In the genomic region with DNA sequence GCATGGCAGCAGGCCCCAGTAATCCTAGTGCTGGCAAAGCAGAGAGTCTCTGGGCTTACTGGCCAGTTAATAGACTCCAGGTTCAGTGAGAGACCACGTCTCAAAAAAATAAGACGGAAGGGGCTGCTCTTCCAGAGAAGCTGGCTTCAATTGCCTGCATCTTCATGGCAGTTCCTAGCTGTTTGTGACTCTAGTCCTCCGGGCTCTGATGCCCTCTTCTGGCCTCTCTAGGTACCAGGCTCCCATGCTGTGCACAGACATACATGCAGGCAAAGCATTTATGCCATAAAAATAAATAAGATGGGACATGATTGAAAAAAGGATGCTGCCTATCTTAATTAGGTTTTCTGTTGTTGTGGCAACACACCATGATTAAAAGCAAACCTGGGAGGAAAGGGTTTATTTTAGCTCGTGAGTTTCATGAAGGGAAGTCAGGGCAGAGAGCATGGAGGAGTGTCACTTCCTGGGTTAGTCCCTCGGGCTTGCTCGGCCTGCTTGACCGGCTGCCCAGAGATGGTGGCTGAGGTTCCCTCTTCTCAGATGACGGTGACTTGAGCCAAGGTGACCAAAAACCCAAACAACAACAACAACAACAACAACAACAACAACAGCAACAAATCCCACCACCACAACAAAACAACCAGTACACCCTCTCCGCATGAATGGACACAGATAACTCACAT, we compare ENCODE assay signal across 9 mouse cellular contexts. TPM values are rescaled to one million over a fixed set of nuclear protein-coding genes. Genes with fewer than 3 reads are reported as not detected.
DNase-seq lines count a peak whose midpoint lies in the region; ATAC-seq lines count a peak whose summit lies in the region.
"Had no signal": no experiment of that assay in that cellular context is flagged by ENCODE, and none has a peak within 500 bp of the region (broad histone marks: within the 10 kb centered on the region; RNA-seq: fewer than 3 reads in every experiment).

No protein-coding gene starts in this region.

- ATAC-seq in cerebellum, adult (ENCODE audit: insufficient number of reproducible peaks, low FRiP score, low TSS enrichment): no peak
- ATAC-seq in embryonic facial prominence, embryonic 14.5 days (ENCODE audit: low read depth): peak; percentile 84
- peak; percentile 73; the same call in 1 of the 2 replicates for ATAC-seq in lung, embryonic 16.5 days (ENCODE audit: low read depth)

- H3K9me3 ChIP-seq in embryonic facial prominence, embryonic 14.5 days (ENCODE audit: control insufficient read depth, low read length): no peaks in the 10 kb centered on the region
- H3K9me3 ChIP-seq in lung, embryonic 16.5 days (ENCODE audit: control insufficient read depth, low read length): no peaks in the 10 kb centered on the region
- H3K9me3 ChIP-seq: lung, embryonic 15.5 days had no signal

- peak; percentile 35 to 53 for DNase-seq in cerebellum, adult 18-20 months
- DNase-seq in adrenal gland, adult 8-10 months: peak; percentile 47
- DNase-seq in embryonic facial prominence, embryonic 14.5 days (ENCODE audit: low spot score): peak; percentile 83
- peak; percentile 68 to 79 for DNase-seq in heart, postnatal 14 days
- DNase-seq in layer of hippocampus, adult 11-12 months (ENCODE audit: low spot score): peak; percentile 72
- DNase-seq in retina, postnatal 1 day: peak; percentile 71

- H3K9ac ChIP-seq in embryonic facial prominence, embryonic 14.5 days (ENCODE audit: low read depth, low read length): no peak overlapping the region
- H3K9ac ChIP-seq in lung, embryonic 16.5 days (ENCODE audit: low read length): no peak overlapping the region
- H3K9ac ChIP-seq: lung, embryonic 15.5 days had no signal

- no peaks in the 10 kb centered on the region for H3K27me3 ChIP-seq in embryonic facial prominence, embryonic 14.5 days (replicated peaks; ENCODE audit: control insufficient read depth, insufficient read depth, low read length)
- H3K27me3 ChIP-seq in lung, embryonic 16.5 days (ENCODE audit: control insufficient read depth, insufficient read depth, low read depth, low read length): no peaks in the 10 kb centered on the region
- H3K27me3 ChIP-seq: lung, embryonic 15.5 days had no signal

- WGBS in embryonic facial prominence, embryonic 14.5 days: 13% methylated on average over 9 of the region's 9 CpGs
- 17% methylated on average over 9 of the region's 9 CpGs for WGBS in lung, embryonic 16.5 days

- no peaks in the 10 kb centered on the region for H3K4me1 ChIP-seq in embryonic facial prominence, embryonic 14.5 days (ENCODE audit: control insufficient read depth, insufficient read depth, low read length)
- H3K4me1 ChIP-seq in lung, embryonic 16.5 days (replicated peaks; ENCODE audit: control insufficient read depth, insufficient read depth, low read length): no peaks in the 10 kb centered on the region
- H3K4me1 ChIP-seq: lung, embryonic 15.5 days had no signal

- H3K36me3 ChIP-seq in embryonic facial prominence, embryonic 14.5 days (ENCODE audit: control insufficient read depth, insufficient read depth, low read length): no peaks in the 10 kb centered on the region
- no peaks in the 10 kb centered on the region for H3K36me3 ChIP-seq in lung, embryonic 16.5 days (ENCODE audit: control insufficient read depth, insufficient read depth, low read length)
- H3K36me3 ChIP-seq: lung, embryonic 15.5 days had no signal

- no peak overlapping the region for H3K4me2 ChIP-seq in embryonic facial prominence, embryonic 14.5 days (ENCODE audit: low read depth, low read length)
- H3K4me2 ChIP-seq in lung, embryonic 16.5 days (ENCODE audit: low read depth, low read length): no peak overlapping the region
- H3K4me2 ChIP-seq: lung, embryonic 15.5 days had no signal

- H3K4me3 ChIP-seq in embryonic facial prominence, embryonic 14.5 days (ENCODE audit: low read depth, low read length): no peak overlapping the region
- no peak overlapping the region for H3K4me3 ChIP-seq in lung, embryonic 16.5 days (ENCODE audit: low read length)
- H3K4me3 ChIP-seq: lung, embryonic 15.5 days had no signal

- intact Hi-C loops in heart, postnatal 14 days (cut with DNase I): loop anchor here (1.0 to 5.0 kb wide), 2 partner anchors 46 to 459 kb away; no protein-coding TSS in a partner anchor

- H3K27ac ChIP-seq in embryonic facial prominence, embryonic 14.5 days (replicated peaks; ENCODE audit: low read depth, low read length): no peak overlapping the region
- H3K27ac ChIP-seq in lung, embryonic 16.5 days (ENCODE audit: low read length): no peak overlapping the region

RNA-seq across cellular contexts. Expression of gene Nrbf2, which starts 26.3 kb away (rescaled TPM):
- total RNA-seq in adrenal gland, adult 8-10 months (2022): 10 to 100 TPM; 12.8 to 17.6 (median 15.5) TPM
- polyA plus RNA-seq in embryonic facial prominence, embryonic 14.5 days (2014; fragmentation: Nextera tagmentation; extraction: Ambion mirVana): 39.2 and 40.5 TPM in 2 replicates
- 1 to 10 TPM; 9.1 to 9.7 TPM for total RNA-seq in heart, postnatal 14 days (2021)
- polyA plus RNA-seq in lung, embryonic 16.5 days (2015; fragmentation: Nextera tagmentation; extraction: Ambion mirVana): 36.8 and 39.5 TPM in 2 replicates
